Mouse (Mus musculus) forebrain, embryonic 15.5 days (tissue): Measurements from ENCODE around the gene Prdm16. TPM values are rescaled to one million over a fixed set of nuclear protein-coding genes. Genes with fewer than 3 reads are reported as not detected.

Experiments used
- ATAC-seq: fragments of 200-750 bp; cut with Nextera tagmentation; replicated peaks from 2 replicates; pipeline ENCODE4 v1.8.0; 2017; ENCODE audit warnings: mild to moderate bottlenecking, moderate TSS enrichment, moderate library complexity
- H3K27ac ChIP-seq: fragments of 300-500 bp; sonication (generic); replicated peaks from 2 replicates; pipeline ENCODE4 v1.5.1; 2015; ENCODE audit warnings: mild to moderate bottlenecking, inconsistent platforms
- H3K27me3 ChIP-seq: fragments of 300-500 bp; sonication (generic); 2 replicates; pipeline ENCODE4 v1.6.1; 2015; ENCODE audit warnings: inconsistent platforms
- H3K36me3 ChIP-seq: fragments of 300-500 bp; sonication (generic); 2 replicates; pipeline ENCODE4 v1.6.1; 2015; ENCODE audit warnings: mild to moderate bottlenecking, inconsistent platforms
- H3K4me1 ChIP-seq: fragments of 300-500 bp; sonication (generic); 2 replicates; pipeline ENCODE4 v1.6.1; 2015; ENCODE audit warnings: inconsistent platforms
- H3K4me2 ChIP-seq: fragments of 300-500 bp; sonication (generic); replicated peaks from 2 replicates; pipeline ENCODE4 v1.6.1; 2015; ENCODE audit warnings: mild to moderate bottlenecking, inconsistent platforms
- H3K4me3 ChIP-seq: fragments of 300-500 bp; sonication (generic); 2 replicates; pipeline ENCODE4 v1.5.1; 2015; ENCODE audit warnings: mild to moderate bottlenecking, inconsistent platforms
- H3K9ac ChIP-seq: fragments of 300-500 bp; sonication (generic); replicated peaks from 2 replicates; pipeline ENCODE4 v1.6.1; 2015; ENCODE audit warnings: mild to moderate bottlenecking, inconsistent platforms
- H3K9me3 ChIP-seq: fragments of 300-500 bp; sonication (generic); 2 replicates; pipeline ENCODE4 v1.6.1; 2016; ENCODE audit warnings: inconsistent platforms
- WGBS: fragments of 180-500 bp; shearing (Covaris S2); methylation state at CpG from one replicate; pipeline ENCODE4 v1.1.7; 2015; ENCODE audit warnings: mixed read lengths; 5-methylcytosine and 5-hydroxymethylcytosine counted together
- polyA plus RNA-seq: library from polyadenylated mRNA; unstranded; fragments of >200 nt; fragmentation: Nextera tagmentation; extraction: Ambion mirVana; gene quantifications from 2 replicates; pipeline ENCODE4 v1.2.1, GENCODE M21; 2015

Prdm16 gene
- polyA plus RNA-seq, 1 experiment from 2014 or later = 33.5 TPM

- no peak for ATAC-seq
- WGBS = 62% methylated on average over 15 of the region's 15 CpGs
- H3K27me3 ChIP-seq = peaks cover 4% of the 10 kb centered on the region; the same call in 1 of the 2 replicates
These were observed 156.5 kb downstream of the Prdm16 start for GRCm38 (mm10) chr4:154480143-154480542.

DNA sequence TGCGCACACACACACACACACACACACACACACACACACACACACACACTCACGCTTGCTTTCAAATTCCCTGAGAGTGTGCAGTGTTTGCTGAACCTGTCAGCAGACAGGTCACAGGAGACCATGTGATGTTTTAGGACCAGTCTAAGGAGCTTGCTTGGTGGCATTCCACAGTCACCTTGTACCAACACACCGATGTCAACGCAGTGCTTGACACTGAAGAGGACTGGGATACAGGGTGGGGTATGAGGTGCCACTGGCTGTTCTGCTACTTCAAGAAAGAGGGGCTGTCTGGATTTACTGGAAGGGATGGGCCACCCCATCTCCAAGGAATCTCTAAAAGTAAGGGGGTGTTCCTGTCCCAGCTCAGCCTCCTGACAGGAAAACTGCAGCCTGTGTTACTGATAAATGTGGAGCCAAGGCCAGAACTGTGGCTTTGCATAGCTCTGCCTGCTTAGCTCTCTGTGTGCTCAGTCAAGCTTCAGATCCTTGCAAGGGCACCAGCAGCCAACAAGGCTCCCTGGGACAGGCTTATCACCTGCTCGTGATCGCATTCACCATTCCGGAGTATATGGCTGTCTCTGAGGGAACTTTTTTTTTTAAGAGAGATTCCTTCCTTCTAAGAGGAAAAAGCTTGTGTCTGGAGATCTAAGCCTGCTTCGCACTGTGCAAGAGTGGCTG, 157.6 kb downstream of the Prdm16 start:
- Histone ChIP-seq H3K27me3 (peaks cover 11% of the 10 kb centered on the region), H3K4me1 (0 out of 2 replicates have a peak, but pooled peaks cover 7% of the 10 kb centered on the region), H3K27ac (no peak overlapping the region), H3K4me3 (no peak overlapping the region), H3K4me2 (no peak overlapping the region), H3K9ac (no peak overlapping the region), H3K9me3 (no peaks in the 10 kb centered on the region), H3K36me3 (no peaks in the 10 kb centered on the region)
- WGBS = 91% methylated on average over 8 of the region's 8 CpGs
- no peak for ATAC-seq

More at GRCm38 (mm10) chr4:154480143-154480542, 156.5 kb downstream of the Prdm16 start:
- no peak overlapping the region for H3K4me3 ChIP-seq
- H3K9me3 ChIP-seq = no peaks in the 10 kb centered on the region
- 0 out of 2 replicates have a peak, but pooled peaks cover 6% of the 10 kb centered on the region for H3K4me1 ChIP-seq
- no peak overlapping the region for H3K9ac ChIP-seq
- no peaks in the 10 kb centered on the region for H3K36me3 ChIP-seq
- no peak overlapping the region for H3K27ac ChIP-seq
- no peak overlapping the region for H3K4me2 ChIP-seq

DNA sequence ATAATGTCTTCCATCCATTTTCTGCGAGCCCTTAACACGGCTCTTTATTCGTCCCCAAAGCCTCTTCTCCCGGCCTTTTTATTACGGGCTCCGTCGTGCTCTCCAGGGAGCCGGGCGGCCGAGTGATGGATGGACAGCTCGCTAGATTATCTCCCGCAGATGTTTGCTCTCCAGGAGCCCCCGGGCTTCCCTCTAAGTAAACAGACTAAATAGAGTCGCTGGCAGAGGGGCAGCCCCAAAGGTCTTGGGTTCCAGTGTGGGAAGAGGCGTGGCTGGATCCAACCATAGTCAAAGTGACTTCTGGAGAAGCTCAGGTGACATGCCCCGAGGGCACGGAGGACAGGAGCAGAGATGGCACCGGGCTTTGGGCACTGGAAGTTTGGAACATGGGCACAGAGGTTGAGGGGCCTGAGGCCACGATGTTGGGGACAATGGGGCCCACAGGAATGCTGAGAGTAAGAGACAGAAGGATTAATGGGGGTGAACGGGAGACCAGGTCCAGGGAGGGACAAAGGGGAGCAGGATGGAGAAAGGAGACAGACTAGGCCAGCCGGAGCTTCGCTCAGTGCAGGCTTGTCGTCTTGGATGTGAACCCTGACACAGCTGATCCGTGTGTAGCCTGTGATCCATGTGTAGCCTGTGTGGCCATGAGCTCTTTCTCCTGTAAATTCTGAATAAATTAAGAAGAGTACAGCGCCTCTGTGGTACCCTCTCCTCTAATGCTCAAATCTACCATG, 162.9 kb downstream of the Prdm16 start:
- H3K4me3 ChIP-seq = no peak overlapping the region
- H3K36me3 ChIP-seq = no peaks in the 10 kb centered on the region
- WGBS = 14% methylated on average over 25 of the region's 25 CpGs
- H3K4me1 ChIP-seq = peaks cover 28% of the 10 kb centered on the region
- ATAC-seq = no peak
- H3K9me3 ChIP-seq = no peaks in the 10 kb centered on the region
- no peak overlapping the region for H3K27ac ChIP-seq
- peaks cover 13% of the 10 kb centered on the region for H3K27me3 ChIP-seq
- H3K9ac ChIP-seq = no peak overlapping the region
- H3K4me2 ChIP-seq = no peak overlapping the region

DNA sequence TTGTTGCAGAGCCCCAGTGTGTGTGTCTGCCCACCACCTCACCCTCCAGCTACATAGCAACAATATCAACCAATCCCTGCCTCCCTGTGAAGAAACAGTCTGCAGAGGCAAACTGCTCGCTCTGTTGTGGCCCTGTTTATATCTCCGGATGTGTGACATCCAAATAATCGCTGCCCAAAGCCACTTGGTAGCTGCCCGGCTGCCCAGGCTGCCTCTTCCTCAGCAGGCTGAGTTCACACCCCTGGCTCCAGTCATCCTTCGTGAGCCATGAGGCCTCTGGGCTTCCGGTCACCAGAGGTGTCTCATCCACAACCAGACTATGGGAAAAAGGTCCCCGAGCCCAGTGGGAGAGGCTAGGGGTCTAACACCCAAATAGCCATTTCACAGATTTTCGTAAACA, 164.1 kb downstream of the Prdm16 start:
- no peak for ATAC-seq
- Histone ChIP-seq H3K4me3 (no peak overlapping the region), H3K27me3 (peaks cover 13% of the 10 kb centered on the region), H3K4me1 (peaks cover 28% of the 10 kb centered on the region), H3K4me2 (no peak overlapping the region), H3K9me3 (no peaks in the 10 kb centered on the region), H3K36me3 (no peaks in the 10 kb centered on the region), H3K9ac (no peak overlapping the region), H3K27ac (0 out of 2 replicates have a peak overlapping the region, but pooled peaks have one; percentile 11)
- WGBS = 30% methylated on average over 8 of the region's 8 CpGs

DNA sequence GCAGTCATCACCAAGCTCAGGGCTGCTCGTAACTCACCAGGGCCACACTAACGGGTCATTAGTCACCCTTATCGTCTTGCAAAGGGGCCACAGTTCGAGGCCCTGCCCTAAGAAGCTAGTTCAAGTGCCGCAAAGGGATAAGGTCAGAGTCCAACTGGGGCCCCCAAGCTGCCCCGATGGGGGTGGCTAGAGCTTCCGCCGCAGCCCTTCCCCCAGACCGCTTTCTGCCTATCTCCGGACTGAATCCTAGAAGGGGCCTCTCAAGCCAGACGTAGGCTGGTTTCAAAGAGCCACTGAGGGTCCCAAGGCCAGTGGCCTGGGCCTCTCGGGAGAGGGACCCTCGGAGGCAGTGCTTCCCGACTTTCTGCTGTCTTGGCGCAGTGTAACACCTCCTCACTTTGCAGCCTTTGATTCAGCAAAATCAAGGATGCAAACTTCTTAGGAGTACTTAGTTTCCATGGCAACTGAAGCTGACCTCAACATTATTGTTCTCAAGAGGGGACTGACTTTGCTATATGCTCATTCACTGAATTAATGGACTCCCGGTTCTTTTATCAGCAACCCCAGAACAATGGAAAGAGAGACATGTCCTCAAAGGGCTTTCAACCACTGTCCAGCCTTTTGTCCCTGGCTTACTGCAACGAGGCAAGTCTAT, 165.1 kb downstream of the Prdm16 start:
- Histone ChIP-seq H3K4me1 (peaks cover 28% of the 10 kb centered on the region), H3K9me3 (no peaks in the 10 kb centered on the region), H3K4me2 (no peak overlapping the region), H3K9ac (no peak overlapping the region), H3K4me3 (no peak overlapping the region), H3K36me3 (no peaks in the 10 kb centered on the region), H3K27ac (no peak overlapping the region), H3K27me3 (peaks cover 13% of the 10 kb centered on the region)
- peak; percentile 38; the same call in 1 of the 2 replicates for ATAC-seq
- WGBS = 13% methylated on average over 17 of the region's 17 CpGs

DNA sequence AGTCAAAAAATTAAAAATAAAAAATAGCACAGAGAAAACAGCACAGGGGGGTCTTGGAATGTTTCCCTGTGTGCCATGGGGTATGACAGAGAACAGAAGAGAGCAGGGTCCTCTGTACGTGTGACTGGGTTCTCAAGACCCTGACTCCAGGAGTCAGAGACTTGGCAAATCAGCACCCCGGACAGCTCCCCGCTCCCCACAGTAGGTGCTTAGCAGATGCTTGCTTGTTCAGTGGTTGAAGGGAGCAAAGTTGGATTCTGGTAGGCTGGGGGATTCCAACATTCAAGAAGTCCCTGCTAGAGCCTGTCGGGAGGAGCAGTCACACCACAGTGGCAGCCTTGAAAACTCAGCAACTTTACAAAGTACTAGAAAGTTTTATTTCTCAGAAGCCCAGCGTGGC, 170.4 kb downstream of the Prdm16 start:
- WGBS = 55% methylated on average over 5 of the region's 5 CpGs
- peaks cover 14% of the 10 kb centered on the region for H3K4me1 ChIP-seq
- no peak for ATAC-seq
- H3K4me3 ChIP-seq = no peak overlapping the region
- H3K27me3 ChIP-seq = no peaks in the 10 kb centered on the region; the same call in 1 of the 2 replicates
- H3K4me2 ChIP-seq = no peak overlapping the region
- H3K9me3 ChIP-seq = no peaks in the 10 kb centered on the region
- no peak overlapping the region for H3K27ac ChIP-seq
- no peaks in the 10 kb centered on the region for H3K36me3 ChIP-seq
- no peak overlapping the region for H3K9ac ChIP-seq

DNA sequence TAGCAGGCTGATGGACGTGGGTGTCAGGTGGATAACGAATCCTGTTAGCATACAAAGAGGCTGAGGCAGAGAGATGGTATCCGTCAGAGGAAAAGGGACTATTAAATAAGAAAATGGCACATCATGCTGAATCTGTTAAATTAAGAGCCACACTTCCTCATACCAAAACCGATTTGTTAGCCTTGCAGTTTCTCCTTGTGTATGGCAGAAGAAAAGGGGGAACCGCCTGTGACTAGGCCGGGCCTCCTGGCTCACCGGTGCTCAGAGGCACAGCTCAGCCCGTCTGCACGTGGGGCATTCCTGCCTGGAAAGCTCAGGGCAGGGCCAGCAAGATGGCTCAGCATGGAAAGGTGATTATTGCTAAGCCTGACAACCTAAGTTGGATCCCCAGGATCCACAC, 171.6 kb downstream of the Prdm16 start:
- H3K9ac ChIP-seq = no peak overlapping the region
- H3K36me3 ChIP-seq = no peaks in the 10 kb centered on the region
- H3K4me2 ChIP-seq = no peak overlapping the region
- H3K9me3 ChIP-seq = no peaks in the 10 kb centered on the region
- no peak overlapping the region for H3K4me3 ChIP-seq
- H3K27ac ChIP-seq = 0 out of 2 replicates have a peak overlapping the region, but pooled peaks have one; percentile 18
- WGBS = 32% methylated on average over 9 of the region's 9 CpGs
- H3K27me3 ChIP-seq = no peaks in the 10 kb centered on the region; the same call in 1 of the 2 replicates
- H3K4me1 ChIP-seq = peaks cover 12% of the 10 kb centered on the region
- no peak for ATAC-seq

- no peak overlapping the region for H3K9ac ChIP-seq
- no peaks in the 10 kb centered on the region for H3K36me3 ChIP-seq
- H3K4me2 ChIP-seq = no peak overlapping the region
- no peaks in the 10 kb centered on the region for H3K9me3 ChIP-seq
- peaks cover 28% of the 10 kb centered on the region for H3K4me1 ChIP-seq
- ATAC-seq = no peak
- H3K27me3 ChIP-seq = no peaks in the 10 kb centered on the region; the same call in 1 of the 2 replicates
- H3K27ac ChIP-seq = no peak overlapping the region
- WGBS = 21% methylated on average over 13 of the region's 13 CpGs
- no peak overlapping the region for H3K4me3 ChIP-seq
These were observed 176.7 kb downstream of the Prdm16 start for GRCm38 (mm10) chr4:154460021-154460420.

DNA sequence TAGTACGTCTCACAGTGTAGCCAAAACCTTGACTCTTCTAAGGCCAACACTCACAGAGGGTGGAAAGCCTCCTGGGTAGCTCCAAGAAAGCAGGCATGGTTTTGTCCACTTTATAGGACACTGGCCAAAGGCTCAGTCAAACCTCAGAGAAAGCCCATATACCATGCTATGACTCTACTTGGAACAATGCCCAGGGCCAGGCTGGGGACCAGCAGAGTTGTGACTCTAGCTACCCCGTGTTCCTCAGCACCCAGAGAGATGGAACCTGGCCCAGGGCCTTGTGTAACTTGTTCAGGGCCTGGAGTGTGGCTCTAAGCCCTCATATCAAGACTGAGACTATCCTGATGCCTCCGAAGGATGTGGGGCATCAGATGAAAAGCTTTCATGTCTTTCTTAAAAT, 178.9 kb downstream of the Prdm16 start:
- no peak overlapping the region for H3K4me3 ChIP-seq
- H3K4me1 ChIP-seq = peaks cover 20% of the 10 kb centered on the region
- no peak overlapping the region for H3K27ac ChIP-seq
- ATAC-seq = no peak
- H3K4me2 ChIP-seq = no peak overlapping the region
- no peak overlapping the region for H3K9ac ChIP-seq
- H3K36me3 ChIP-seq = no peaks in the 10 kb centered on the region
- no peaks in the 10 kb centered on the region; the same call in 1 of the 2 replicates for H3K27me3 ChIP-seq
- WGBS = 80% methylated on average over 3 of the region's 3 CpGs
- no peaks in the 10 kb centered on the region for H3K9me3 ChIP-seq

GRCm38 (mm10) chr4:154456265-154456822, 180.3 kb downstream of the Prdm16 start:
- Histone ChIP-seq H3K36me3 (no peaks in the 10 kb centered on the region), H3K9me3 (no peaks in the 10 kb centered on the region), H3K27me3 (no peaks in the 10 kb centered on the region; the same call in 1 of the 2 replicates), H3K27ac (0 out of 2 replicates have a peak overlapping the region, but pooled peaks have one; percentile 0), H3K4me2 (no peak overlapping the region), H3K4me3 (no peak overlapping the region), H3K4me1 (peaks cover 27% of the 10 kb centered on the region), H3K9ac (no peak overlapping the region)
- no peak for ATAC-seq
- 12% methylated on average over 11 of the region's 11 CpGs for WGBS

DNA sequence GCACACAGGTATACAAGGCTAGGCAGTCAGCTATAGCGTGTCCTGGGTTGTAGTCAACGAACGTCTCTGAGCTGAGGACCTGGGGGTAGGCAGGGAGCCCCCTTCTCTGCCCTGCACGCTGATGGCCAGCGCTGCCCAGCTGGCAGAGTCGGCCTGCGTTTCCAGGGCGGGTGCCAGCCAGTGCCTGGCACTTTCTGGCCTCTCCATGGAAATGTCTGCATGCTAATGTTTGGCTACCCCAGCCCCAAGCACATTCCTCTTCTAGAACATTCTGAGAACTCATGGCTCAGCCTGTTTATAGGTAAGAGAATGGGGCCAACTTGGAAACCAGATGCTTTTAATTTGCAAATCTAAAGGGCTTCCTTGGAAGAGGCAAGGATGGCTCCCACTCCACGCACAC, 186.2 kb downstream of the Prdm16 start:
- H3K27ac ChIP-seq = no peak overlapping the region
- WGBS = 87% methylated on average over 9 of the region's 9 CpGs
- H3K36me3 ChIP-seq = no peaks in the 10 kb centered on the region
- H3K9ac ChIP-seq = no peak overlapping the region
- no peak overlapping the region for H3K4me3 ChIP-seq
- H3K4me1 ChIP-seq = peaks cover 15% of the 10 kb centered on the region
- H3K9me3 ChIP-seq = no peaks in the 10 kb centered on the region
- H3K4me2 ChIP-seq = no peak overlapping the region
- ATAC-seq = no peak
- no peaks in the 10 kb centered on the region for H3K27me3 ChIP-seq

DNA sequence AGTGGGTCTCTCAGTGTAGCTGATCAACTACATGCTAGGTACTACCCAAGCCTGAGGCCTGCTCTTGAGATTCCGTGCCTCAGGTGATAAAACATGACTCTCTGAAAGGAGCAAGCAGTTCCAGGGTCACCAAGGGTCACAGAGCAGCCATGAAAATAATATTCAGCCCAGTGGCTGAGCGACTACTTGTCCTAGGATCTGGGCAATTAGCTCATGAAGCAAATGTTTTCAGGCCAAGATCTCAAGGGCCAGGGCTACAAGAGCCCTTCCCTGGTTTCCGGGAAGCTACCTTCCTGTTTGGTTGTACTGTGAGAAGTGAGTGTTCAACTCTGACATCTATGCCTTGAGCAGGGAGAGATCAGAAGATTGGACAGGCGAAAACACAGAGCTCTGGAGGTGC, 186.6 kb downstream of the Prdm16 start:
- no peak overlapping the region for H3K9ac ChIP-seq
- no peak overlapping the region for H3K27ac ChIP-seq
- H3K4me2 ChIP-seq = no peak overlapping the region
- H3K27me3 ChIP-seq = no peaks in the 10 kb centered on the region
- ATAC-seq = no peak
- no peaks in the 10 kb centered on the region for H3K36me3 ChIP-seq
- H3K4me3 ChIP-seq = no peak overlapping the region
- H3K4me1 ChIP-seq = peaks cover 14% of the 10 kb centered on the region
- H3K9me3 ChIP-seq = no peaks in the 10 kb centered on the region
- WGBS = 74% methylated on average over 4 of the region's 4 CpGs
